Mouse (Mus musculus): ENCODE measurements around the gene A030003K21Rik.

DNA sequence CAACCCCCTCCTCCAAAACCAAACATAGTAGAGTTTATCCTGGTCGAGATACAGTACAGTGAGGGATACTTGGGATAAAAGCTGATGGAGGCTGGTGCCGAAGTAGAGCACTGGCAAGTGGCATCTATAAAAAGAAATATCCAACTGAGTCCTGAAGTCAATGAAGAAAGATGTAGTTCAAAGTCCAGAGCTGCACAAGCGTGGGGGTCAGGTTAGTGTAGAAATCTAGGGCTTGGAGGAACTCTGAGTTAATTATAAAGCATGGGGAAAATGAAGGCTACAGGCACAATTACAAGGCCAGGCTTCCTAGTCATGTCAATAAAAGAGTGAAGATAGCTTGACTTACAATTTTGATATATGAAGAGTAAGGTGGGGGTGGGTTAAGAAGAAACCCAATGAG, 42.0 kb downstream of the A030003K21Rik start:
- TF ChIP-seq CTCF (conservative IDR thresholded peaks at IDR 0.05; ENCODE audit: insufficient read depth, insufficient read length, low read depth, low read length) (no peak), POLR2A (IDR thresholded peaks at IDR 0.05; ENCODE audit: low read depth, low read length) (no peak)

Measured in kidney, adult 2 months (tissue).